Mouse (Mus musculus): Measurements from ENCODE around the gene Epo.

DNA sequence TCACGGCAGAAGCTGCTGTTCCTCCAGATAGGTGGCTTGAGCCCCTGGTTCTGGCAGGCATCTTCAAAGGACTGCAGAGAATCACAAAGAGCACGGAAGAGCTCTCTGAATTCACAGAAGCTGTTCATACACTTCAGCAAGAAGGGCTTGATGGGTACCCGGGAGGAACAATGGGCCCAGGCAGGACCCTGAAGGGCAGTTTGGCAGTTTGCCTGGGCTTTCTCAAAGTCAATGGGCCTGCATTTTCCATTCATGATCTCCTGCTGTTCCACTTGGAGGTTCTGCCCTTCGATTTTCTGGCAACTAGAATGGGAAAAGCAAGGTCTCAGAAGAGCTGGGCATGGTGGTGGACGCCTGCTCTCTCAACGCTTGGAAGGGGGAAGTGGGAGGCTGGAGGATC lies 99.2 kb downstream of the Epo start:
- TF ChIP-seq MAX (IDR thresholded peaks at IDR 0.05) (no peak), CTCF (IDR thresholded peaks at IDR 0.05; ENCODE audit: control insufficient read depth, insufficient read depth, insufficient read length) (no peak), MYOG (IDR thresholded peaks at IDR 0.05; ENCODE audit: control insufficient read depth, extremely low read depth, insufficient read length) (no peak)

Measured in C2C12 (cell line).